Mouse (Mus musculus) adrenal gland, postnatal 4 days (tissue): ENCODE measurements around the gene Acin1. TPM values are rescaled to one million over a fixed set of nuclear protein-coding genes. Genes with fewer than 3 reads are reported as not detected.

ENCODE experiments used
- DNase-seq, 2 experiments: peaks; one replicate each; pipeline ENCODE4 v3.0.0; 2021 to 2022; ENCODE audit warnings: low spot score in 2 of 2, mixed read lengths in 2 of 2
- long read RNA-seq, 2 experiments: library from polyadenylated mRNA; stranded (forward); transcript quantifications; one replicate each; pipeline ENCODE4 v2.0.0; 2021
- total RNA-seq, 2 experiments: library from RNA; stranded (reverse); gene quantifications; 2 replicates each; pipeline ENCODE4 v1.2.3; 2021

Acin1 gene
- total RNA-seq, result 100 to 1,000 TPM; 252 to 273 TPM
- long read RNA-seq, experiment 1, full-length matches to known transcripts, result 5 of 44 reads
- long read RNA-seq, experiment 1, partial matches to known transcripts, result 5 of 44 reads
- long read RNA-seq, experiment 1, other reads (novel, unspliced or antisense), result 34 of 44 reads
- long read RNA-seq, experiment 2, full-length matches to known transcripts, result 8 of 55 reads
- long read RNA-seq, experiment 2, partial matches to known transcripts, result 18 of 55 reads
- long read RNA-seq, experiment 2, other reads (novel, unspliced or antisense), result 29 of 55 reads

DNA sequence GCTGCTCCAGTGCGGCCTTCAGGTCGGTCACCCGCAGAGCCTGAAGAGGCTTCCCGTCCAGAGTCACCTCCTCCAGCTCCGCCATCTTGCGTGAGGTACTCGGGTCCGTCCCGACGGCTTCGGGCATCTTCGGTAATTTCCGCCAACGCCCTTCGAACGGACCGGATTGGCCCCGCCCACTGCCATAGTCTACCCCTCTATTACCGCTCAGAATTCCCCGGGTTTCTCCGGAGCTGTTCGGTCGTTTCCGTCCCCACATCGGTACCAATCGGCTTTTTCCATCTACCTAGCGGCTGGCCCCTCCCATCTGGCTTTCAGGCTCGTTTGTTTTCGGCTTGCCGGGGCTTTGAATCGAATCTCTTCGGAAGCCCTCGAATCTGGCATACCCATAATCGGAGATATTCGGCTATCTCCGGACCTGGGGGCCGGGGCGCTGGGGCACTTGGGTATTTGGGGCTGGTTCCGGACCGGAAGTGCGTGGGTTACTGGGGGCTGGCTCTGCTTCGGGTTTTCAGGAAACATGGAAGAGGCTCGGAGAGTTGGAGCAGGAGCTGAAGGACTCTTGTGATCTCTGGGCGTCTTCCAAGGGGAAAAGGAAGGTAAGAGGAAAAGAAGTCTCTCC is at the start of gene Acin1:
Gene Acin1, minus strand, starts transcription at position 410 of the 622 bp plus-strand sequence.
- DNase-seq, result peak; percentile 100

DNA sequence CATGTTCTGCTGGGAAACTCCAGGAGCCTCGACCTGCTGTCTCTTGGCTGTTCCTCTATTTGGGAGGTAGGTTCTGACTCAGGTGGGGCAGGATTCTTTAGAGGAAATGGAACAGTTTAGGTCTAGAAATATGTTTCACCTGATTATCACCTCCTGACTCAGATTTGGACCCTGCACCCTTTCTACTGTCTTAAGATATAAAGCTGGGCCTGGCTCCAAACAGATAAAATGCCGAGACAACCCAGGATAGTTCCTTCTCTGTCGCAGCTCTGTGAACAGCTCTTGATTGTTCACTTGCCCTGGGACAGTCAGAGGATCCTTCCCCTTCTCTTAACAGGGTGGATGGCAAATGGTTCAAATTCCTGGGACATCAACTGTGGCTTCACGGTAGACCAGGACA is 48.5 kb upstream of the Acin1 start:
- no peak for DNase-seq

DNA sequence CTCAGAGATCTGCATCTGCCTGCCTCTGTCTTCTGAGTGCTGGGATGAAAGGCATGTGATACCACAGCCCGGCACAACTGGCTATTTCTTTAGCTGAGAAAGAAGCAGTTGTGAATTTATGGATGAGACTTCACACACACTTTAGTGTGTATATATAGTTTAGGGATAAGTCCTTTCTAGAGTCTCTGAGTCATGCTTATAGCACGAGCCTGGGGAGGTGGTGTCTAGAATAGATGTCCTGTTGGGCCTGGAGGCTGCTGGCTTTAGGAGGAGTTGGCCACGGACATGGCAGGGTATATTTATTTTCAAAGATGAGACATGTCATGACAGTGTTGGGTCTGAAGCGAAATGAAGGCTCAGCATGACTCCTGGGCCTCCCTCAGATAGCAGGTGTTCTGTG is 47.3 kb upstream of the Acin1 start:
- no peak for DNase-seq

DNA sequence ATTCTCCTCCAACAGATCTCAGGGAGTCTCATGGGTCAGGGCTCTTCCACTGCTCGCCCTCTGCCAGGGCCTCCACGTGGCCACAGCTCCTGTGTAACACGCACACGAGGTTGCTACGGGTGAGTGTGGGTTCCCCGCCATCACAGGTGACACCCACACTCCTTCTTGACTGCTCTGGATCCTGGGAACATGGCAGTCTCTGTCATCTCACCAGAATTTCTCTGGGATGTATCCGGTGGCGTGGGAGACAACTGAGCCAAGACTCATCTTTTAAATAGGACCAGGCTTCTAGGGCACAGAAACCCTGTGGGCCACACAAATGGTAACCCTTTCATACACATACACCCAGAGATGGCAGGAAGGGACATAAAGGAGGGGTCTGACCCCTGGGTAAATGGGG is 45.5 kb upstream of the Acin1 start:
- no peak for DNase-seq

DNA sequence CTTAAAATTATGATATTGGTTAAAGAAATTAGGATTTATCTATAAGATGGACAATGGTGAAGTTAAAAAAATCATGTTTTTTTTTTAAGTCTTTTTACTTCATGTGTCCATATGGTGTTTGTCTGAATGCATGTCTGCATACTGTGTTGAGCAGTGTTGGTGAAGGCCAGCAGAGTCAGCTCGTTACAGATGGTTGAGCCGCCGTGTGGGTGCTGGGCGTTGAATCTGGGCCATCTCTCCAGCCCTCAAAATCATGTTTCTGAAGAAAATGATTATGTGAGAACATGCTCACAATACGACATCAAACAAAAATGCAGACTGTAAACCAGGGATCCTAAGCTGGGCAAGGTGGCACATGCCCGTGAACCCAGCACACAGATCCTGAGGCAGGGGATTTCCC is 43.6 kb upstream of the Acin1 start:
- DNase-seq, result no peak

DNA sequence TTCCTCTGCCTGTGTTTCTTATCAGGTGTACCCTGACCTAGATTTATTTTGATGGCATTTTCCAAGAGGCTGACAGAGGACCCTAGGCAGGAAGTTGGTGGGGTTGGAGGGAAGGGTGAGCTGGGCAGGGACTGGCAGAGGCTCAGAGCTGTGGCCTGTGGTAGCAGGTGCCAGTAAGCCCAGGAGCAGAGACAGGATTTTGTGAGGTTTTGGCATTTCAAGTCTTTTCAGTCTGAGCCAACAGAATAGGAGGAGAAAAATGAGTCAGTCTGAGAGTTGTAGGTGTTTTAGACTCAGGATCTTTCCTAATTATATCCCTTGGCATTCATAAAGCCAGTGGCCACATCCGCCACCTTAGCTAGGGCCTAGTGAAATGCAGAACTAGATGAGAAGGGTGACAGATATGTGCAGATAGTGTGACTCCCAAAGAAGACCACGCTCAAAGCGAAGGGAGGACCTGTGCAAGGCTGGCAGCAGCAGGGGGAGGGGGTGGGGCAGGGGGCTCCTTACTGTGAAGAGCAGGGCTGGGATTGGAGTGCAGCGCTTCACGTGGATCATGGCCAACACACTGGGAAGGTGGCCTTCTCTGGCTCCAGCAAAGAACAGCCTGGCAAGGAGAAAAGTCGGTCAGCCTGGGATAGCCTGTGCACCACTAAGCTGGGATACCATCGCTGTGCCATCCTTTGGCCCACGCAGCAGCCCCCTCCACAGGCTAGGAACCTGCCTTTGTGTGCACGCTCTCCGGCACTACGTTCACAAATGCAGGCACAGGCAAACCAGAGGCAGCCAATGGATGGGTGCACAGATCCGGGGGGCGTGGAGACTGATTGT is 42.3 kb upstream of the Acin1 start:
- DNase-seq, result no peak

DNA sequence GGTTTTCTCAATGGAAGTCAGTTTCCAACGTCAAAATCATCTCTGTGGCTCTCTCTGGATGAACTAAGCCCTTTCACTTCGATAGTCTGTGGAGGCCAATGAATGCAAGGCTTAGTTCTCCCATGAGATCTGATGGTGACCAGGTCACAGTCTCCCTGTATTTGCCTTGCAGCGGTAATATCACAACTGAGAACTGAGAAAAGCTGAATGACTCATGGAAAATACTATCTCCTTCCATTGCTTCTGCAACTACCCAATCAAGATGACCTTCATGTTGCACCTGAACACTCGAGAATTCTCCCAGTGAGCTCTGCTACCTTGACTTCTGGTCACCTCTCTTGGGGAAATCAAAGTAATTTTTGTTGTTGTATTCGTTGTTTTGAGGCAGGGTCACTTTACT is 40.8 kb upstream of the Acin1 start:
- no peak for DNase-seq

DNA sequence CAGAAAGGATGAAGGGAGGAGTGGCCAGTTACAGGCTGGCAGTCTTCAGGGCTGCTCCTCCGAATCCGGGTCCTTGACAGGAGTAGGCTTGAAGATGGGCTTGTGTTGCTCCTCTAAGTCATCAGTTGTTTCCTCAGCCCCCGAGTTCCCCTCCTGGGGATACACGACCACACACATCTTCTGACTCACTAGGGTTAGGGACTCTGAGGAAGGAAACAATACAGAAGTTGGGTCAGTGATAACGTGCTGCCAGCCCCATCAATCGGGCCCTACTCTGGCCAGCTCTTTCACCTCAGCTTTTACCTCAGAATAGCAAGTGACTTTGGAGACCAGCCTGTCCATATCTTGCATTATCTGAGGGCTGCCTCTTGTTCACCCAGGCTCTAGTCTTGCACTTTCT is 37.3 kb upstream of the Acin1 start:
- no peak for DNase-seq

DNA sequence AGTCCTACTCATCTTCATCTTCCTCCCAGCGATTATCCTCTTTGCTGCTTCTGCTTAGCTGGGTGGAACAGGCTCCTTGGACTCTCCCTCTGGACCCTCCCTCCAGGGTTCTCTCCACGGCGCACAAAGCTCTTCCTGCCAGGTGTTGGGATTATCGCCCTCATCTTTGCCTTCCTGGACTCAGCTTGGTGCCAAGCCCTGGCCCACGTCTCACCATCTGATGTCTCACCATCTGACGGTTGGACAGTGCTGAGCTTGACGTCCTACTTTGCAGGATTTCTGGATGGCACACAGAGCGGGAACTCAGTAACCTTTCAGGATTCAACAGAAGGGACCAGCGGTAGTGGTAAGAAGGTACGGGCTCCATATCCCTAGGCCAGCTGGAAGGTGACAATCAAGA is 35.0 kb upstream of the Acin1 start:
- no peak for DNase-seq

DNA sequence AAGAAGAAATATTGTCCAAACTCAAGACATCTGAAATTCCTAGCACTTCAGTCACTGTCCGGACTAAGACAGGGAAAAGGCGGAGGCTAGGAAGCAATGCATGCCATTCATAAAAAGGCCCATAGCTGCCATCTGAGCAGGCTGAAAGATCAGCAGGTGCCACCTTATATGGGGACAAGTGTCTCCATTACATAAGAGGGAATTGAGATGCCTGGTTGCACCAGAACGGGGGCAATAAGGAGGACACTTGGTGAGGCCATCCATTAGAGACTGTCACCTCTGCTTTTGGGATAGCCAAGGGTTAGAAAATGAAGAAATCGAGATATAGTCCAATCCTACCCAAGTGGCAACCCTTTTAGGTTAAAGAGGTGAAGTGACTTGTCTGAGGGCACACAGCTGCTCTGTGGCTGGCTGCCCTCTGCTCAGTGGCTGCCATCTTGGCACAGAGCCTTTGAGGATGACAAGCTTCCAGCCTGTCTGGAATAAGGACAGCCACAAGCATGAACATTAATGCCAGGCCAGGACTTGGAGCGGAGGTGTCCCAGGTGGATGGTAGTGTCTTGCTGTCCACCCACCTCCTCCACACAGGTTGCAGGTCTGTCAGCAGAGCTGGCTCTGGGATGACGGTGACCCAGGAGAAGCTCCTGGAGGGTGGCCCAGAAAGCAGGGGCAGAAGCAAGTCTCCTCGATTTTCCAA is 34.1 kb upstream of the Acin1 start:
- DNase-seq, result no peak

DNA sequence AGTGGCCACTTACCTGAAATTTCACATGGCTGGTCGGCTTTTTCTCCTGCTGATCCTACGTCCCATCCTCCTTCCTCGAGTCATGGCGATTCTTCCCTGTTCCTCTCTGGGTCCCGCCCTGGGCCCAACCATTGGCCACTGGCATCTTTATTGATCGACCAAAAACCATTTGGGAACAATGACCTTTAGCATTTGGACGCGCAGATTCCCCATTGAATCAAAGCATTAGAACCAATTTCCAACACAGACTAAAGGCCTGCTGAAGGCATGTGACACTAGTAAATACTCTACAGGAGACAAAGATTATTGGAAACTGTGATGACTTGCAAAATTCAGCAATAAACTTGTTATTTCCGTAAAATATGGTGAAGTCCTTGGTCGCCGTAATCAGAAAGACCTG is 33.3 kb upstream of the Acin1 start:
- DNase-seq, result no peak

DNA sequence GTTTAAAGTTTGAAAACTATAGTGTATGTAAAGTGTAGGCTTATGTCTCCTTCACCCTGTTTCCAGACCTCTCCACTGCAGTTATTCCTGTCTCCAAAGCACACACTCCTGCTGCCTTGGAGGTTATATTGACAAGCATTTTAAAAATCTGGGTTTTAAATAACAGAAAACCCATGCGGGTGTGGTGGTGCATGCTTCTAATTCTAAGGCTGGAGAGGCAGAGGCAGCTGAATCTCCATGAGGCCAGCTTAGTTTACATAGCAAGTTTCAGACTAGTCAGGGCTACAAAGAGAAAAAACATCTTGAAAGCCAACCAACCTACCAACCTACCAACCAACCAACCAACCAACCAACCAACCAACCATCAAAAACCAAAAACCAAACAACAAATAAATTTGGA is 28.7 kb upstream of the Acin1 start:
- DNase-seq, result no peak

DNA sequence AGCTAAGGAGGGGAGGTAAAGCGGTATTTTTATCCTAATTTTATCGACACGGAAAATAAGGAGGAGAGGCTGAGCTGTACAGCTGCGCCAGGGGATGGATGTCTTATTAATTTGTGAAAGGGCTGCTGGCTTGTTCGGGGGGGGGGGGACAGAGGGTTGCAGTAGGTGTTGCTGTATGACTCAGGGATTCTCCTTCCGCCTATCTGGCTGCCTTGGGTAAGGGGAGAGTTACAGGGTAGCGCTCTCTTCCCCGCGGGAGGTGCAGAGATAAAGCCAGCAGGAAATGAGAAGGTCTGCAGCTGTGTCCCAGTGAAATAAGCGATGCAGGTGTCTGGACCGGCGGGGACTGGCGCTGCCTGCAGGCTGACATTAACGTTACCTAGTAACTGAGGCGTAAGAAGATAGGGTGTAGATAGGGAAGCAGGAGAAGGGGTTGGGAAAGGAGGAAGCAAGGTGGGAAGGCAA is 27.9 kb upstream of the Acin1 start:
- DNase-seq, result no peak

DNA sequence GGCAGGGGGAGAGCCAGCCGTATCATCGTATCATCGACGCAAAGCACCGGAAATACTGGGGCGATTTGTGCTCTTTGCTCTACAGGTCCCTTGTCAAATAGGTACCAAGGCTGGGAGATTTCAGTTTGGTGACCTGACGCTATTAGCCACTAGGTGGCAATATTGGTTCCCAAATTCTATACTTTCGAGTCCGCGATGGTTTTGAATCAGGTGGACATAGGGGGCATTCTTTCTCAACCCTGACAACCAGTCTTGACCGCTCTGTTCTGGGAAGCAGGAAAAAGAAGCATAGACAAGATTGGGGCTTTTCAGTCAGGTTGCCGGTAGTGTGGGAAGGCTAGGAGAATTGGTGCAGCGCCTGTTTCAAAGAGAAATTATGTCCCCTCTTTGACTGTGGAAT is 27.4 kb upstream of the Acin1 start:
- peak in 1 of 2 experiments; percentile 42 for DNase-seq

DNA sequence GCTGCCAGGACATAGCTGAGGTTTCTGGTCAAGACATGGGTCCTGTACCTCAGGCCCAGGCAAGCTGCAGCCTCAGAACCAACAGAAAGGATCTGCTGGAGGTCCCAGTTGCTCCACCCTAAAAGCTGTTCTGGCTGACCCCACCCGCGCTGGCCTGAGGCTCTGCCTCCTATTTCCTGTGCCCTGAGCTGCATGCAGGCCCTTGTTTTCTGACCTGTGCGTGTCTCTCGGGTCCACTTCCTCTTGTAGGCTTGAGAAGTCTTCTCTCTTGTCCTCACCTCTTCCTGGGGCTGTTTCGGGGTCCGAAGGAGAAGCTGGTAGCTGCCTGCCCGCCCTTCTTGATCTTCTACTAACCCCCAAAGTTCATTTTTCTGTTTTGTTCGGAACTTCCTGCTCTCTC is 26.1 kb upstream of the Acin1 start:
- DNase-seq, result no peak

DNA sequence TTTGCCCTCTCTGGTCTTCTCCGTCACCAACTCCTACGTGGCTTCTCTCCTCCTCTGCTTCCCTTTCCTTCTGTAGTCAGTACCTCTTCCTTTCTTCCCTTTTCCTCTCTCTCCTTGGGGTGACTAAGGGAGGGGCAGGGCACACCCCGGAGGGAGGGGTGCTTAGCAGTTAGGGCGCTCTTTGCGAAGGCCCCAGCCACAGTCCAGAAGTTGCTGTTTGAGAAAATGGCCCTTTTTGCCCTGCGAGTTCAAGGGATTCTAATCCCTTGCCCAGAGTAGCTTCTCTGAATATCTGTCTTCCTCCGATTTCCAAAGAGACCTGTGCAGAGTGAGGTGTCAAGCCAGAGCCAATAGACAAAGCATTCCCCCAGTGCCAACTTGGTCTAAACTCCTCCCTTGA is 25.3 kb upstream of the Acin1 start, which contains the start of gene Cebpe:
Gene Cebpe, minus strand, starts transcription at position 101 of the 400 bp plus-strand sequence.
- no peak for DNase-seq

DNA sequence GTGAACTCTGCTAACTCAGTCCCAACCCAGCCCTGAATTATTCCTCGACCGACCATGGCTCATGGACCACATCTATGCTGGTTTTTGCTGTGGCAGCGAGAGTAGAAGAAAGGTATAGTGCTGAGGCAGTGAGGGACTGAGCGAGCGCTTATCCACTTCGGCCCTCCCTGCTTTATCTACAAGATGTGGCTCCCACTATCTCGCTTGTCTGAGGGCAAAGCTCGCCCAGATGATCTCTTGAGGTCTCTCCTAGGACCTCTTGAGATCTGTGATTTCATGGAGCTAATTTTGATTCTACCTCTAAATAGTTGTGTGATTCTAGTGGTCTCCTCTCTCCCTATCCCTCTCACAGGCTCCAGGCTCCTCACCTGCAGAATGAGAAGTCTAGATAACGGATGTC is 22.3 kb upstream of the Acin1 start:
- DNase-seq, result no peak

DNA sequence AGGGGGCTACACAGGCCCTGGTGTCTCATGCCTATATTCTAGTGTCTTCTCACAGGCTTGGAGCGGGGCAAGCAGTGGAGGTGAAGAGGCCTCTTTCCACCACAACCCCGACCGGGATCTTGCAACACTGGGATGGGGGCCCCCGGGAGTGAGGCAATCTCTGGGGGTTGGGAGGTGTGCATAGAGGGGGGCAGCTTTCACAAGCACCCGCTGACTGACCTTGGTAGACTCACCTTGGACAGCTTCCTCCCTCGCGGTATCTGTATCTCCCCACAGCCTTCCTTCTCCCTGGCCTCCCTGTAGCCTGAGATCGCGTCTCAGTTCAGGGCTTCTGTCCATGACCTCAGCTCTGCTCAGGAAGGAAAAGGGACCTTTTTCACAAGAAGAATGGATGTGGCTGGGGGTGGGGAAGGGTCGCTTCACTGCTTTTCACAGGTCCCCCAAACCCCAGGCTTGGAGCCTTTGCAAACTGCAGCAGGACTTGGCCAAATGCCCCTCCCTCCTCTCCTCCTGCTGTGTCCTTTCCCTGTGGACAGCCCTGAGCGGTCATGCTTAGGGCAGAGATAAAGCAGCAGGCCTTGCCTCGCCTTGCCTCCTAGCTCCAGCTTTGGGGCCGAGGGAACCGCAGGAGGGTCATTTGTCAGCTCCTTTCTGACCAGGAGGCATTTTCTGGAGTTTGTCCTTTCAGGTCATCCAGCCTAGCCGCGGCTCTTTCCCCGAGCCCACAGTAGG is 20.0 kb upstream of the Acin1 start:
- DNase-seq, result no peak

DNA sequence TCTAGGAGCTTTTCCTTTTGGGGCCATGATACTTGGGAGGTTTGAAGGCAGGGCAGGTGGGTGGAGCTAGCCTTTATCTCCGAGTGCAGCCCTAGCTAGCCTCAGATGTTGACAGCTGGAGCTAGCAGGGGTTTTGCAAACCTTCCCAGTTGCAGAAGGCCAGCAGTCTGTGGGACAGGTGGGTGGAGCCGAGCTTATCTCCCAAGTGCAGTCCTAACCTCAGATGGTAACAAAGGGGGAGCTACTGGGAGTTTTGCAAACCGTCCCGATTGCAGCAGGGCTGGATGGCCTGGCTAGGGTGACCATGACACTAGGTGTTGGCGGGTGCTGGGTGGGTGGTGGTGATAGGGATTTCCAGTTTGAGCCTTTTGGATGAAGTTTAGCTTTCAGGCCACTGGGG is 19.1 kb upstream of the Acin1 start:
- DNase-seq, result no peak

DNA sequence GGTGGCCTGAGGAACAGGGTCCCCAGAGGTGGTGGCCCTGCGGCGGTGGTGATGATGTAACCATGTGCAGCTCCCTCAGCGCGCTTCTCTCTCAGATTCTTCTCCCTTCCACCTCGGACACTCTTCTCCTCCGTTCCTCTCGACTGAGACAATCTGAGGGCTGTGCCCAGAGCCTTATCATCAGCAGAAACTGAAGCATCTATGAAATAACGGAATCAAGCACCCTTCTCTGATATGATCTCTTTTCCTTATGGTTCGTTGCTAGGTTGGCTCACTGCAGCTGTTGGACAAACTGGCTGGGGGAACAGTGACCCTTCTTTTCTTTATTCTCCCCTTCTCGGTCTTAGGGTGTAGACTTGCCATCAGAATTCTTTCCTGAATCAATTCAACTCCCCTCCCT is 16.5 kb upstream of the Acin1 start:
- DNase-seq, result no peak

DNA sequence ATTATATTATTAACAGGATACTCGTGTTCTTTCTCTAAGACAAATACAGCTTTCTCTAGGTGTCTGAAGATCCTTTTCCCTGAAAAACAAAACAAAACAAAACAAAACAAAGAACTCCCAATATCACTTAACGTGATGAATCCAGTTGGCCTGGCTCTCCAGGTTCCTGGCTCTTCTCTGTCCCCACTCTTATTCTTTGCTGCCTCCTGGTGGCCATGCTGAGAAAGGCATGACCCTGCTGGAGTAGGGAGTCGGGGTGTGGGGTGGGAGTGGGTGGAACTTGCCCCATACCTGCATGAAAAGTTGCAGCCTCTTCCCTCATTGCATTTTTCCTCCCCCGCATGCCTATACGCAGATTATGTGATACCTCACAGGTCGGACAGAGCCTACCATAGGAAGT is 14.6 kb upstream of the Acin1 start:
- peak; percentile 57 to 76 for DNase-seq
